Mouse (Mus musculus) liver, embryonic 14.5 days (tissue): ENCODE measurements at regions not wholly inside any gene's neighbourhood (a gene's known extent, or its start where the extent isn't known, plus 50 kb on each side); places are given as distances from the start of the nearest gene placed in this dataset.

ENCODE experiments used
- ATAC-seq: fragments of 200-750 bp; cut with Nextera tagmentation; 2 replicates; pipeline ENCODE4 v1.8.0; 2017; ENCODE audit warnings: moderate number of reproducible peaks, mild to moderate bottlenecking, moderate library complexity; ENCODE audit not compliant: insufficient read depth
- DNase-seq, 3 experiments: peaks; one replicate each; pipeline ENCODE4 v3.0.0-alpha.2; 2012 to 2013; ENCODE audit warnings: low read depth in 3 of 3, low spot score in 3 of 3
- H3K27ac ChIP-seq: fragments of 300-500 bp; sonication (generic); 2 replicates; pipeline ENCODE4 v1.5.1; 2014; ENCODE audit warnings: moderate library complexity, mild to moderate bottlenecking, control low read depth, inconsistent platforms
- H3K27me3 ChIP-seq: fragments of 300-500 bp; sonication (generic); 2 replicates; pipeline ENCODE4 v1.6.1; 2014; ENCODE audit warnings: mild to moderate bottlenecking, low read length, moderate library complexity; ENCODE audit not compliant: control insufficient read depth, insufficient read depth
- H3K36me3 ChIP-seq: fragments of 300-500 bp; sonication (generic); replicated peaks from 2 replicates; pipeline ENCODE4 v1.6.1; 2014; ENCODE audit warnings: low read depth; ENCODE audit not compliant: control insufficient read depth, insufficient read depth
- H3K4me1 ChIP-seq, 2 experiments: fragments of 200-500 bp in 1 of 2; fragments of 300-500 bp in 1 of 2; sonication (generic) in 1 of 2; replicated peaks; 2 replicates each; pipeline ENCODE4 v1.6.1; 2012 to 2014; ENCODE audit warnings: antibody characterized with exemption in 1 of 2, inconsistent platforms in 1 of 2, low read length in 1 of 2; ENCODE audit not compliant: control insufficient read depth in 2 of 2, insufficient read depth in 2 of 2
- H3K4me2 ChIP-seq: fragments of 300-500 bp; sonication (generic); 2 replicates; pipeline ENCODE4 v1.6.1; 2014; ENCODE audit warnings: low read depth, mild to moderate bottlenecking, control low read depth, moderate library complexity
- H3K4me3 ChIP-seq, 2 experiments: fragments of 200-500 bp in 1 of 2; fragments of 300-500 bp in 1 of 2; sonication (generic) in 1 of 2; 2 replicates each; pipeline ENCODE4 v1.5.1; 2012 to 2014; ENCODE audit warnings: low read depth in 2 of 2, low read length in 2 of 2, mild to moderate bottlenecking in 2 of 2, control low read depth in 1 of 2, inconsistent platforms in 1 of 2, moderate library complexity in 1 of 2; ENCODE audit not compliant: insufficient read depth in 1 of 2
- H3K9ac ChIP-seq: fragments of 300-500 bp; sonication (generic); replicated peaks from 2 replicates; pipeline ENCODE4 v1.6.1; 2014; ENCODE audit warnings: mild to moderate bottlenecking, control low read depth, moderate library complexity
- H3K9me3 ChIP-seq: fragments of 300-500 bp; sonication (generic); 2 replicates; pipeline ENCODE4 v1.6.1; 2016; ENCODE audit warnings: low read length, mixed read lengths; ENCODE audit not compliant: control insufficient read depth
- CTCF ChIP-seq: IDR thresholded peaks from 2 replicates; pipeline ENCODE4 v1.5.1; 2016; ENCODE audit warnings: antibody characterized with exemption, low read depth, control low read depth
- EP300 ChIP-seq: IDR thresholded peaks from 2 replicates; pipeline ENCODE4 v1.6.1; 2016; ENCODE audit warnings: antibody characterized with exemption, low read depth
- WGBS: fragments of 180-500 bp; shearing (Covaris S2); extraction: QIAGEN DNeasy Blood & Tissue Kit; methylation state at CpG from one replicate; pipeline ENCODE4 v1.1.7; 2014; ENCODE audit not compliant: insufficient replicate concordance; 5-methylcytosine and 5-hydroxymethylcytosine counted together

DNA sequence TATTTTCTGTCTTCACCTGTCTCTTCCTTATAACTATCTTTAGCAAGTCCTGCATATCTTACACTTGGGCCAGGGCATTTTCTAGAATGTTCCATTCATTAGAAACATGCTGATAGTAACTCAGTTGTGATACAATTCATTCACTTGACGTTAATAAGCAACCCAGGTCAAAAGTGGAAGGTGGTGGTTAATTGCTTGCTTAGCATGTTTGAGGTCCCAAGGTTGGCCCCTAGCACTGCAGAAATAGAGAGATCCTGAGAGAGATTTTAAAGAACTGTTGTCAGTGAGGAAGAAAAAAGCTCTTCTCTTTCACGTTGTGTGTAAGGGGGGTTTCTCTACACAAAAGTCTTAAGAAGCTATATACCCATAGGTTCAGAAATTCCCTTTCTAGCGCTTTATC, 178.7 kb downstream of the Cd83 start:
- no peak overlapping the region for H3K4me3 ChIP-seq
- H3K9me3 ChIP-seq = no peaks in the 10 kb centered on the region
- H3K27me3 ChIP-seq = no peaks in the 10 kb centered on the region
- WGBS = 54% methylated on average over 3 of the region's 3 CpGs
- ATAC-seq (no peak), DNase-seq (no peak)
- no peak overlapping the region for H3K27ac ChIP-seq
- H3K9ac ChIP-seq = no peak overlapping the region
- no peaks in the 10 kb centered on the region for H3K4me1 ChIP-seq
- no peaks in the 10 kb centered on the region for H3K36me3 ChIP-seq
- TF ChIP-seq EP300 (no peak), CTCF (no peak)
- H3K4me2 ChIP-seq = no peak overlapping the region

- H3K27ac ChIP-seq = no peak overlapping the region
- no peak overlapping the region for H3K9ac ChIP-seq
- no peaks in the 10 kb centered on the region for H3K36me3 ChIP-seq
- 55% methylated on average over 4 of the region's 4 CpGs for WGBS
- H3K27me3 ChIP-seq = no peaks in the 10 kb centered on the region
- H3K9me3 ChIP-seq = no peaks in the 10 kb centered on the region
- ATAC-seq = no peak
- DNase-seq = no peak
- H3K4me3 ChIP-seq = no peak overlapping the region
- TF ChIP-seq CTCF (no peak), EP300 (no peak)
- no peak overlapping the region for H3K4me2 ChIP-seq
- H3K4me1 ChIP-seq = no peaks in the 10 kb centered on the region
Measured at GRCm38 (mm10) chr13:43965256-43965905, 180.8 kb downstream of the Cd83 start.

DNA sequence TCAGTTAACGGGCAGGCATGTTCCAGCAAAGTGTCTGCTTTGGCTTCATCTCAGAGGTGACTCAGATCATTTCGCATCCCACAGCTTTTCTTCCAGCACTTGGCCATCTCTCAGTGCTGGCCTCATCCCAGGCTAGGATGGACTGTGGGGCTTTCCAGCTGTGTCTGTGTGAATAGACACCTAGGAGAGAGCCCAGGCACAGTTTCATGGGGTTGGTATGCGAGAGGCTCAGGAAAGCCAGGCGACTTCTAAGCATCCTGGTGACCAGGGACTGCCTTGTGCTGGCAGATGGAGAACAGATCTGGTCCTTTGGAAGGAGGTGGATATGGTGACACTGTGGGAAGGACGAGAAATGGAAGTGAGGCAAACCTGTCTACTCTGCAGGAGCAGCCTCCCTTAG, 182.9 kb downstream of the Cd83 start:
- Histone ChIP-seq H3K4me1 (no peaks in the 10 kb centered on the region), H3K4me3 (no peak overlapping the region), H3K4me2 (no peak overlapping the region), H3K27ac (no peak overlapping the region), H3K9ac (no peak overlapping the region), H3K36me3 (no peaks in the 10 kb centered on the region), H3K27me3 (no peaks in the 10 kb centered on the region), H3K9me3 (no peaks in the 10 kb centered on the region)
- no peak for TF ChIP-seq EP300
- TF ChIP-seq CTCF = no peak
- ATAC-seq = no peak
- WGBS = 50% methylated on average over 5 of the region's 5 CpGs
- DNase-seq = no peak

DNA sequence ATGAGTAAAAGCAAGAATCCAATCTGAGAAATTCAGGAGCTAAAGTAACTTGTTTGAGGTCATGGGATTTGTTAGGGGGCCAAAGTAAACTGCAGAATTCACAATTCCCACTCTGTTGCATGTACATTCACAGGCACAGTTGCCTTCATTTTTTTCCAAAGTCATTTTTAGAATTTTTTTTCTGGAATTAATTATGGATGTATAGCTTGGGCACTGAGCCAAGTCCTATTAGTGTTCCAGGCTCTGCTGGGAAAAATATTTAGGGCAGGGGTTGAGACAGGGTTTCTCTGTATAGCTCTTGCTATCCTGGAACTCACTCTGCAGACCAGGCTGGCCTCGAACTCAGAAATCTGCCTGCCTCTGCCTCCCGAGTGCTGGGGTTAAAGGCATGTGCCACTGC, 188.3 kb downstream of the Cd83 start:
- Histone ChIP-seq H3K9ac (no peak overlapping the region), H3K27me3 (no peaks in the 10 kb centered on the region), H3K4me3 (no peak overlapping the region), H3K27ac (no peak overlapping the region), H3K4me1 (no peaks in the 10 kb centered on the region), H3K9me3 (no peaks in the 10 kb centered on the region), H3K4me2 (no peak overlapping the region), H3K36me3 (no peaks in the 10 kb centered on the region)
- WGBS = 62% methylated on average over 2 of the region's 2 CpGs
- DNase-seq (no peak), ATAC-seq (no peak)
- TF ChIP-seq CTCF = no peak
- TF ChIP-seq EP300 = no peak

- no peaks in the 10 kb centered on the region for H3K36me3 ChIP-seq
- no peak overlapping the region for H3K4me3 ChIP-seq
- ATAC-seq (no peak), DNase-seq (no peak)
- no peaks in the 10 kb centered on the region for H3K27me3 ChIP-seq
- 78% methylated on average over 13 of the region's 13 CpGs for WGBS
- TF ChIP-seq CTCF (no peak), EP300 (no peak)
- no peaks in the 10 kb centered on the region for H3K4me1 ChIP-seq
- no peaks in the 10 kb centered on the region for H3K9me3 ChIP-seq
- H3K9ac ChIP-seq = no peak overlapping the region
- no peak overlapping the region for H3K27ac ChIP-seq
- H3K4me2 ChIP-seq = no peak overlapping the region
Measured at GRCm38 (mm10) chr13:43975281-43975680, 190.7 kb downstream of the Cd83 start.
